Mouse (Mus musculus) limb, embryonic 15.5 days (tissue): ENCODE data around the gene Trub2. TPM values are rescaled to one million over a fixed set of nuclear protein-coding genes. Genes with fewer than 3 reads are reported as not detected.
"Not testable (repeated sequence)": the region's sequence is repeated elsewhere in the genome, so short reads cannot be mapped to it uniquely, and the experiment has no call there.

ENCODE experiments used
- ATAC-seq: fragments of 200-750 bp; cut with Nextera tagmentation; 2 replicates; pipeline ENCODE4 v1.8.0; 2017; ENCODE audit warnings: low read depth, moderate TSS enrichment; ENCODE audit not compliant: insufficient number of reproducible peaks, low FRiP score, low TSS enrichment
- H3K27ac ChIP-seq: fragments of 300-500 bp; sonication (generic); 2 replicates; pipeline ENCODE4 v1.5.1; 2015; ENCODE audit warnings: moderate library complexity, mild to moderate bottlenecking, inconsistent platforms
- H3K27me3 ChIP-seq: fragments of 300-500 bp; sonication (generic); 2 replicates; pipeline ENCODE4 v1.6.1; 2015; ENCODE audit warnings: inconsistent platforms
- H3K36me3 ChIP-seq: fragments of 300-500 bp; sonication (generic); 2 replicates; pipeline ENCODE4 v1.6.1; 2015; ENCODE audit warnings: inconsistent platforms
- H3K4me1 ChIP-seq: fragments of 300-500 bp; sonication (generic); 2 replicates; pipeline ENCODE4 v1.6.1; 2015; ENCODE audit warnings: inconsistent platforms
- H3K4me2 ChIP-seq: fragments of 300-500 bp; sonication (generic); 2 replicates; pipeline ENCODE4 v1.6.1; 2015; ENCODE audit warnings: mild to moderate bottlenecking, inconsistent platforms
- H3K4me3 ChIP-seq: fragments of 300-500 bp; sonication (generic); 2 replicates; pipeline ENCODE4 v1.5.1; 2015; ENCODE audit warnings: mild to moderate bottlenecking, inconsistent platforms
- H3K9ac ChIP-seq: fragments of 300-500 bp; sonication (generic); 2 replicates; pipeline ENCODE4 v1.6.1; 2015; ENCODE audit warnings: inconsistent platforms
- H3K9me3 ChIP-seq: fragments of 300-500 bp; sonication (generic); 2 replicates; pipeline ENCODE4 v1.6.1; 2016; ENCODE audit warnings: inconsistent platforms
- WGBS: fragments of 180-500 bp; shearing (Covaris S2); methylation state at CpG from one replicate; pipeline ENCODE4 v1.1.7; 2015; 5-methylcytosine and 5-hydroxymethylcytosine counted together
- polyA plus RNA-seq: library from polyadenylated mRNA; unstranded; fragments of >200 nt; fragmentation: Nextera tagmentation; extraction: Ambion mirVana; gene quantifications from 2 replicates; pipeline ENCODE4 v1.2.1, GENCODE M21; 2015

Trub2 gene
- polyA plus RNA-seq, 1 experiment from 2014 or later = 33.9 TPM

DNA sequence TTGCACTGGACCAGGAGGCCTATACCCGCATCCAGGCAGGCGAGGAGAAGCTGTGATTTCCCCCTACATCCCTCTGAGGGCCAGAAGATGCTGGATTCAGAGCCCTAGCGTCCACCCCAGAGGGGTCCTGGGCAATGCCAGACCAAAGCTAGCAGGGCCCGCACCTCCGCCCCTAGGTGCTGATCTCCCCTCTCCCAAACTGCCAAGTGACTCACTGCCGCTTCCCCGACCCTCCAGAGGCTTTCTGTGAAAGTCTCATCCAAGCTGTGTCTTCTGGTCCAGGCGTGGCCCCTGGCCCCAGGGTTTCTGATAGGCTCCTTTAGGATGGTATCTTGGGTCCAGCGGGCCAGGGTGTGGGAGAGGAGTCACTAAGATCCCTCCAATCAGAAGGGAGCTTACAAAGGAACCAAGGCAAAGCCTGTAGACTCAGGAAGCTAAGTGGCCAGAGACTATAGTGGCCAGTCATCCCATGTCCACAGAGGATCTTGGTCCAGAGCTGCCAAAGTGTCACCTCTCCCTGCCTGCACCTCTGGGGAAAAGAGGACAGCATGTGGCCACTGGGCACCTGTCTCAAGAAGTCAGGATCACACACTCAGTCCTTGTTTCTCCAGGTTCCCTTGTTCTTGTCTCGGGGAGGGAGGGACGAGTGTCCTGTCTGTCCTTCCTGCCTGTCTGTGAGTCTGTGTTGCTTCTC is 27.5 kb upstream of the Trub2 start:
- Histone ChIP-seq H3K4me2 (no peak overlapping the region), H3K9ac (no peak overlapping the region), H3K9me3 (no peaks in the 10 kb centered on the region), H3K27ac (no peak overlapping the region), H3K27me3 (no peaks in the 10 kb centered on the region), H3K4me3 (no peak overlapping the region), H3K36me3 (peaks cover 61% of the 10 kb centered on the region), H3K4me1 (peaks cover 12% of the 10 kb centered on the region)
- WGBS = 73% methylated on average over 11 of the region's 11 CpGs
- no peak for ATAC-seq

DNA sequence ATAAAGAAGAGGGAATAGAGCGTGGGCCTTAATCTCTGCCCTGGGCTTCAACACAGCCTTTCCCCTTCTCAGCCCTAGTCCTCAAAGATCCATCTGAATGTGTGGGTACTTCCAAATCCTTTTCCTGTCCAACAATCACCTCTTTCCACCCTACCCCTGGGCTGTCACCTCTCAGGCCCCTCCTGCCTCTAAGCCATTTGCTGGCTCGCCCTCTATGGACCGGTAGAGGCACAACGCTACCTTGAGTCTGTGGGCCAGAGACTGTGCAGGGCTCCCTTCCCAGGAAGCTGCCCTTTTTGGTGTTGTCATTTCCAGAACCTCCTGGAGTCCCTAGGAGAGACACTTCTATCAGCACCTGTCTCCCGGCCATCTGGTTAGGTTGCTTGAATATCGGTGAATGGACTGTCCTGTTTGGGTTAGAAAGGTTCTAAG is 15.1 kb upstream of the Trub2 start:
- H3K4me3 ChIP-seq = peak overlapping the region; percentile 89
- no peaks in the 10 kb centered on the region for H3K9me3 ChIP-seq
- H3K4me2 ChIP-seq = peak overlapping the region; percentile 76
- peak overlapping the region; percentile 85 for H3K9ac ChIP-seq
- peak overlapping the region; percentile 81; the same call in 1 of the 2 replicates for H3K27ac ChIP-seq
- no peaks in the 10 kb centered on the region for H3K27me3 ChIP-seq
- ATAC-seq = no peak
- H3K4me1 ChIP-seq = peaks cover 14% of the 10 kb centered on the region
- H3K36me3 ChIP-seq = peaks cover 43% of the 10 kb centered on the region
- 20% methylated on average over 6 of the region's 6 CpGs for WGBS

DNA sequence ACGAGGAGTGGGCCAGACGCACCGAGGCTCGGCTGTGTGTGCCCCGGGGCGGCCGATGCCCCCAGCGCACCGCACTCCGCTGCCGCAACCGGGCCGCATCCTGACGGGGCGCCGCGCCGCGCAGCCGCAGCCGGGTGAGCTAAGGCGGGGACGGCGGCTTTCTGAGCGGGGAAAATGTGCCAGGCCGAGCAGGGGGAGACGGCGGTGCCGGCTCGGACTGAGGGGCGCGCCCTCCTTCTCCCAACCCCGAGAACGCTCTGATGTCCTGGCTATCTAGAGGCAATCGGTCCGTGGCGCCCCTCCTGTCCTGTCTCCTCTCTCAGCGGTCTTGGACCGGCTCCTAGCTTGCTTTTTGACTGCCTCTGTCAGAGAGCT is 14.5 kb upstream of the Trub2 start:
- H3K9ac ChIP-seq = peak overlapping the region; percentile 85
- H3K27me3 ChIP-seq = no peaks in the 10 kb centered on the region
- H3K4me2 ChIP-seq = peak overlapping the region; percentile 76
- H3K36me3 ChIP-seq = peaks cover 37% of the 10 kb centered on the region
- H3K4me3 ChIP-seq = peak overlapping the region; percentile 89
- H3K27ac ChIP-seq = peak overlapping the region; percentile 81
- under 1% methylated on average over 37 of the region's 39 CpGs for WGBS
- peak; percentile 73; the same call in 1 of the 2 replicates for ATAC-seq
- peaks cover 14% of the 10 kb centered on the region for H3K4me1 ChIP-seq
- no peaks in the 10 kb centered on the region for H3K9me3 ChIP-seq

DNA sequence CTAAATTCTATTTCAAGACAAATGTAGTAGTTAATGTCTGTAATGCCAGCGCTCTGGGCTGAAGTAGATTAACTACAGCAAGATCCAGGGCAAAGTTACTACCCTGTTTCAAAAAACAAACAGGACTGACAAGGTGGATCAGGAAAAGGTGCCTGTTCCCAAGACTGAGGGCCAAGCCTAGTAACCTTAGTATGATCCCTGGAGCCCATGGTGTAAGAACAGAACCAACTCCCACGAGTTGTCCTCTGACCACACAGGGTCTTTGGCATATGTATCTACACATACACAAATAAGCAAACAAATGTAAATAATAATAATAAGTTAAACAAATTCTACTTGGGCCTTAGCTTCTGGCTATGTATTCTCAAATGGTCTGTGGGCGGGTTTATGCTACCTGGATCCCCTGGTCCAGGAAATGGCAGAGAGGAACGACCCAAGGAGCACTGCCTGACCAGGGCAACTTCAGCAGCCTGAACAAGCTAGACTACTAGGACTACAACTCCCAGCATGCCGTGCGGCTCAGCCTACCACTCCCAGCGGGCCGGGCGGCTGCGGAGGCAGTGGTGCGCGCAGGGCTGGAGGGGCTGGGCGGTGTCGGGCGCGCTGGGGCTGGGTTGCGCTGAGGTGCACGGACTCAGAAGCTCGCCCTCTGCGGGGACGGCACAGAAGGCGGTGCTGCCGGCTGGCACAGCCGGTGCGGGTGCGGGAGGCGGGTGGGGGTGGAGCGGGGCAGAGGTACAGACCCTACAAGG is 13.9 kb upstream of the Trub2 start, which contains the start of gene Slc27a4:
Gene Slc27a4, plus strand, starts transcription at position 560 of the 752 bp plus-strand sequence.
- Histone ChIP-seq H3K4me2 (peak within 1 kb of the TSS; percentile 76), H3K9me3 (no peaks in the 10 kb centered on the region), H3K27ac (peak within 1 kb of the TSS; percentile 81), H3K4me3 (peak within 1 kb of the TSS; percentile 89), H3K27me3 (no peaks in the 10 kb centered on the region), H3K4me1 (peaks cover 14% of the 10 kb centered on the region), H3K36me3 (peaks cover 33% of the 10 kb centered on the region), H3K9ac (peak within 1 kb of the TSS; percentile 85)
- peak; percentile 95 for ATAC-seq
- WGBS = 4% methylated on average over 28 of the region's 28 CpGs

DNA sequence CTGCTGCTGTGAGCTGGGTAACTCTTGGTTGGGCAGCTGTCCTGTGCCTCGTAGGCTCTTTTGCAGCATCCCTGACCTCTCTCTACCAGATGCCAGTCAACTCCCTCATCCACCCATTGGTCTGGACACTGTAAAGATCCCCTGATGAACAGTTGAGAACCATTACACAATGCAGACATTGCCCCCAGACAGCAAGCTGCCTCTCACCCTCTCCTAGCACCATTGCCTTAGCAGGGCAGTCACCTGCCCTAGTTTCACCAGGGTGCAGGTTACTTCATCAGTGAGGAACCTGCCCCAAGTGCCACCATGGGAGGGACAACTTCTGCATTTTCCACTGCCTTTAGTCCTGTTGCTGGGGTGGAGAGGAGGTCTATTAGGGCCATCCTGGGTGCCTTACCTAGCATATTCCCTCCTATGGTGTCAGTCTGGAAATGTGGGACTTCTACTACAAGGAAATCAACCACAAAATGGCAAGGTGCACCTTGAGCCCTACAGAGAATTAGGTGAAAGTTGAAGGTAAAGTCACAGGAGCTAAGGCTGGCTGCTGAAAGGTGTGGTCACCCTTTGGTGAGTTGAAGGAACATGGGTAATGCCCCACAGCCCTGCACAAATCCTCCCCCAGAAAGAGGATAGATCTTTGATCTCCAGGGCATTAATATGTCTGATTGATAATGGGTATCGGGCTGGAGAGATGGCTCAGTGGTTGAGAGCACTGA is 4.6 kb upstream of the Trub2 start:
- Histone ChIP-seq H3K4me1 (peaks cover 9% of the 10 kb centered on the region), H3K4me3 (no peak overlapping the region), H3K27ac (no peak overlapping the region), H3K27me3 (no peaks in the 10 kb centered on the region), H3K9me3 (no peaks in the 10 kb centered on the region), H3K36me3 (peaks cover 66% of the 10 kb centered on the region), H3K4me2 (no peak overlapping the region), H3K9ac (no peak overlapping the region)
- 94% methylated on average over 2 of the region's 2 CpGs for WGBS
- no peak for ATAC-seq

DNA sequence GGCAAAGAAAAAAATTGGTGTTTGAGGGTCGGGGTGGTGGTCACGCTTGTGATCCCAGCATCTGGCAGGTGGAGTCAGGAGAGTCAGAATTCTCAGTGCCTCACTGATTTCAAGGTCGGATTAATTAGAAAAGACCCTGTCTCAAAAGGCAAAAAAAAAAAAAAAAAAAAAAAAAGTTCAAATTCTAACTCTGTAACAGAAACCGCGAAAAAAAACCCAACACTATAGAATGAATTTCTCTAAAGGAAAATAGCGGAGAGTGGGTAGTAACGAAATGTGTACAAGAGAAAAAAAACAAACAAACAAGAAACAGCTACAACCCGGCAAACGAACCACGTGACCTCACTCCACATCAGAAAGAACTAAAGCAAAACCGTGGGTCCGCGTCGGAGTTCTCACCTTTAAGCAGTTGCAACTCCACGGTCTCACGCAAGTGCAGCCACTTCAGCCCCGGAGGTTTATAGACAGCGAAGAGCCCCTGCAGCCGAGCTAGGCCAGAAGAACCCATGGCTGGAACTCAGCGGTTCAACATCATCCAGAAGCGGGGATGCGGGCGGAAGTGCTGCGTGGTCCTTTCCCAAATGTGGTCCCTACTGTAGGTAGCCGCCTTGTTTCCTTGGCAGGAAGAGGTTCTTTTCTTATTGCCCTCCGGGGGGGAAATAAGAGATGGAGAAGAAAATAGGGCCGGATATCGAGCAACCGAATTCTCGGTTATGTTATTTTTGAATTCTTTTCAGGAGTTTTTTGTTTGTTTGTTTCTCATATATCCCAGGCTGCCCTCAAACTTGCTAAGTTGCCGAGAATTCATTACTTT is 991 bp downstream of the Trub2 start, which contains the start of gene Coq4:
Gene Coq4, plus strand, starts transcription at position 390 of the 814 bp plus-strand sequence.
- Histone ChIP-seq H3K9me3 (no peaks in the 10 kb centered on the region), H3K4me1 (peaks cover 18% of the 10 kb centered on the region), H3K27ac (peak within 1 kb of the TSS; percentile 78), H3K27me3 (no peaks in the 10 kb centered on the region), H3K4me2 (peak within 1 kb of the TSS; percentile 86), H3K9ac (peak within 1 kb of the TSS; percentile 76), H3K36me3 (peaks cover 63% of the 10 kb centered on the region), H3K4me3 (peak within 1 kb of the TSS; percentile 85)
- 1% methylated on average over 31 of the region's 31 CpGs for WGBS
- peak; percentile 77 for ATAC-seq

DNA sequence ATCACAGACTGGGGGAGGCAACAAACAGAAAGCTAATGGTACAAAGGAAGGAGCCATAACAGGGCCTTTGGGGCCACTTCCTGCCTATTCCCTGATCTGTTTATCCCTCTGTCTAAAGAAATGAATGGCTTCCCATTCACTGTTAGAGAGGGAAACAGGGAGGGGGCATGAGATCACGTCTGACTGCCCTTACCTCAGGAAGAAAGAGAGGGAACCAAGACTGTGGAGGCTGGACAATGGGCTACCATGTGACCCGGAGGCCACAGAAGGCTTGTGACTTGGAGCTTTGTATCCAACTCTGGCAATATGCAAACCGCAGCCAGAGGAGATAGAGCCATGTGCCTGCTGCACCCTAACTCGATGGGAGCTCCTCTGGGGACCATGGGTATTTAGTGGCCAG is 4.0 kb downstream of the Trub2 start:
- Histone ChIP-seq H3K9me3 (no peaks in the 10 kb centered on the region), H3K27me3 (no peaks in the 10 kb centered on the region), H3K9ac (no peak overlapping the region), H3K4me3 (no peak overlapping the region), H3K4me1 (peaks cover 18% of the 10 kb centered on the region), H3K4me2 (no peak overlapping the region), H3K27ac (no peak overlapping the region), H3K36me3 (peaks cover 65% of the 10 kb centered on the region)
- 85% methylated on average over 4 of the region's 4 CpGs for WGBS
- no peak for ATAC-seq

DNA sequence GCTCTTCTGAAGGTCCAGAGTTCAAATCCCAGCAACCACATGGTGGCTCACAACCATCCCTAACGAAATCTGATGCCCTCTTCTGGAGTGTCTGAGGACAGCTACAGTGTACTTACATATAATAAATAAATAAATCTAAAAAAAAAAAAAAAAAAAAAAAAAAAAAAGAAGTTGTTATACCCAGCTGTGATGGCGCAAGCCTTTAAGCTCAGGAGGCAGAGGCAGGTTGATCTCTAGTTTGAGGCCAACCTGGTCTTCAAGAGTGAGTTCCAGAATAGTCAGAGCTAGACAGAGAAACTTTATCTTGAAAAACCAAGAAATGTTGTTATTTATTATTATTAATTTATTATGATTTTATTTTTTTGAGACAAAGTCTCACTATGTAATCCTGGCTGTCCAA is 7.0 kb downstream of the Trub2 start:
- H3K27ac ChIP-seq, H3K9me3 ChIP-seq, H3K4me3 ChIP-seq, H3K9ac ChIP-seq, H3K4me1 ChIP-seq, ATAC-seq, H3K27me3 ChIP-seq, H3K4me2 ChIP-seq: not testable (repeated sequence)
- 91% methylated on average over 2 of the region's 2 CpGs for WGBS
- H3K36me3 ChIP-seq = peaks cover 94% of the 10 kb centered on the region

DNA sequence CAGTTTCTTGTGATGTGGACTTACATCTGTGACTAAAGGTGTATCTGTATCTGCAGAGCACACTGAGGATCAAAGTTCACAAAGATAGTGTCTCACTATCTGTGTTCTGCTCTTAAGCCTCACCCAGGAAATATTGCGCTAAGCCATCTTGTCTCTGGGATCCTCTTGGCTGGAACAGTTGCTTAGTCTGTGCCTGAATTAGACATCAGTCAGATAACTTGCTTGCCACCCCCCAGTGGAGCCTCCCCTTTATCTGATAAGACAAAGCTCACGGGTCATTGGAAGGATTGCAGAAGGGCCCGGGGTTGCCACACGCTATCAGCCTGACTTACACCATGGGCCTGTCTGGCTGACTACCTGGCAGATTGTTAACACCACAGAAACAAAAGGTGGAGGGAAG is 15.0 kb downstream of the Trub2 start:
- no peak overlapping the region for H3K9ac ChIP-seq
- peaks cover 40% of the 10 kb centered on the region for H3K36me3 ChIP-seq
- ATAC-seq = no peak
- H3K4me1 ChIP-seq = 0 out of 2 replicates have a peak, but pooled peaks cover 3% of the 10 kb centered on the region
- no peaks in the 10 kb centered on the region for H3K27me3 ChIP-seq
- no peak overlapping the region for H3K4me3 ChIP-seq
- no peak overlapping the region for H3K27ac ChIP-seq
- no peaks in the 10 kb centered on the region for H3K9me3 ChIP-seq
- 94% methylated on average over 4 of the region's 4 CpGs for WGBS
- H3K4me2 ChIP-seq = no peak overlapping the region

DNA sequence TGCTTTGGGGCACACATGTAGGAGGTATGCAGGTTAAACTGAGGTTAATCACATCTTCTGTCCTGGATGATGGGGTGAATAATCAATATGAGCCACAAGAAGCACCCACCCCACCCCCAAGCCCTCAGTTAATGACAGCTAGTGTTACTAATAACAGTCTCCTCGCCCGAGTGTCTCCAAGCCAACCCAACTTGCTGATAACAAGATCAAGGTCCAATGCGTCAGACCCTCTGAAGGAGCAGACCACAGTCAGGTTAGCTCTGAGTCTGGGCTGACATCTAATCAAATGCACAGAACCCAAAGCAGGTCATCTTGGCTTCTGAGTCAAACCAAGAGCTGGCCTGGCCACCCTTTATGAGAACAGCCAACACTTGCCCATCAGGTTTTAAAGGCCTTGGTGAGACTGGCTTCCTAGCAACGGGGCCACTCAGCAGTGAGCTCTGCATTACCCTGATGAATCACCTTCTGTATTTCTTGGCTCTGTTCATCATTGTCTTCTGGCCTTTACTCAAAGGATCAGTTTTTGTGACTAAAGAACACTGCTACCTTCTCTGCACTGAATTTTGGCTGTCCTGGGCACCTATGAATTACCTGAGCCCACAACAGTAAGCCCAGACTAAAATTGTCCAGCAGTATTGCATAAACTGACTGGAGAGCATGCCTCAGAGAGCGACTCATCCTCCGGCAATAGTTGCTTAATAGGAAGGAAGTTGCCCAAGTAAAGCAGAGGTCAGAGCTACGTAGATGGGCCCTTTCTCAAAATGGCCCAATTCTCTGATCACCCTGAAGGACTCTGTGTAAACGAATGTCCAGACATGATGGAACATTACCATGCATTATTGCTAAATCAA is 16.5 kb downstream of the Trub2 start:
- no peaks in the 10 kb centered on the region for H3K27me3 ChIP-seq
- no peak overlapping the region for H3K27ac ChIP-seq
- H3K36me3 ChIP-seq = peaks cover 25% of the 10 kb centered on the region
- no peak overlapping the region for H3K4me3 ChIP-seq
- no peak overlapping the region for H3K4me2 ChIP-seq
- H3K9me3 ChIP-seq = no peaks in the 10 kb centered on the region
- H3K9ac ChIP-seq = no peak overlapping the region
- WGBS = 81% methylated on average over 8 of the region's 8 CpGs
- H3K4me1 ChIP-seq = peaks cover 3% of the 10 kb centered on the region; the same call in 1 of the 2 replicates
- no peak for ATAC-seq
